Mouse (Mus musculus): ENCODE data around the gene Notch1. TPM values are rescaled to one million over a fixed set of nuclear protein-coding genes. Genes with fewer than 3 reads are reported as not detected.
A peak's percentile ranks its signal among the peaks of the same experiment; 100 is the strongest.

The Notch1 gene
- polyA plus RNA-seq, 1 experiment from 2014 or later, result 2.1 TPM

- ATAC-seq, result no peak
- DNase-seq, result peak; percentile 85
- Histone ChIP-seq H3K9me3 (ENCODE audit: low read length) (no peaks in the 10 kb centered on the region), H3K36me3 (replicated peaks; ENCODE audit: insufficient read depth, low read length) (no peaks in the 10 kb centered on the region; the same call in 1 of the 2 replicates), H3K27me3 (ENCODE audit: insufficient read depth, low read length) (no peaks in the 10 kb centered on the region), H3K4me3 (ENCODE audit: low read depth, low read length) (no peak overlapping the region), H3K9ac (replicated peaks) (no peak overlapping the region), H3K4me1 (ENCODE audit: insufficient read depth) (peaks cover 12% of the 10 kb centered on the region), H3K4me2 (ENCODE audit: low read depth, low read length) (no peak overlapping the region), H3K27ac (ENCODE audit: low read depth) (no peak overlapping the region)
- 28% methylated on average over 5 of the region's 5 CpGs for WGBS (ENCODE audit: insufficient replicate concordance)
- peak; percentile 93 for TF ChIP-seq CTCF (IDR thresholded peaks at IDR 0.05; ENCODE audit: low read depth)
- no peak for TF ChIP-seq EP300 (IDR thresholded peaks at IDR 0.05; ENCODE audit: low read depth)
Observed at GRCm38 (mm10) chr2:26449121-26450060, 67.1 kb downstream of the Notch1 start.

- H3K4me2 ChIP-seq (ENCODE audit: low read depth, low read length), result no peak overlapping the region
- H3K36me3 ChIP-seq (replicated peaks; ENCODE audit: insufficient read depth, low read length), result no peaks in the 10 kb centered on the region; the same call in 1 of the 2 replicates
- 43% methylated on average over 1 of the region's 1 CpGs for WGBS (ENCODE audit: insufficient replicate concordance)
- no peaks in the 10 kb centered on the region for H3K27me3 ChIP-seq (ENCODE audit: insufficient read depth, low read length)
- DNase-seq, result no peak
- H3K9ac ChIP-seq (replicated peaks), result peak overlapping the region; percentile 70; the same call in 1 of the 2 replicates
- H3K9me3 ChIP-seq (ENCODE audit: low read length), result no peaks in the 10 kb centered on the region
- peaks cover 24% of the 10 kb centered on the region for H3K4me1 ChIP-seq (ENCODE audit: insufficient read depth)
- no peak overlapping the region for H3K4me3 ChIP-seq (ENCODE audit: low read depth, low read length)
- TF ChIP-seq EP300 (IDR thresholded peaks at IDR 0.05; ENCODE audit: low read depth), result no peak
- no peak overlapping the region for H3K27ac ChIP-seq (ENCODE audit: low read depth)
- ATAC-seq, result no peak
Observed at GRCm38 (mm10) chr2:26447451-26447850, 69.0 kb downstream of the Notch1 start.

- Histone ChIP-seq H3K4me3 (ENCODE audit: low read depth, low read length) (peak overlapping the region; percentile 86), H3K4me2 (ENCODE audit: low read depth, low read length) (peak overlapping the region; percentile 98), H3K27me3 (ENCODE audit: insufficient read depth, low read length) (no peaks in the 10 kb centered on the region), H3K27ac (ENCODE audit: low read depth) (peak overlapping the region; percentile 97), H3K4me1 (ENCODE audit: insufficient read depth) (peaks cover 24% of the 10 kb centered on the region), H3K36me3 (replicated peaks; ENCODE audit: insufficient read depth, low read length) (peaks cover 2% of the 10 kb centered on the region), H3K9ac (replicated peaks) (peak overlapping the region; percentile 70), H3K9me3 (ENCODE audit: low read length) (no peaks in the 10 kb centered on the region)
- TF ChIP-seq CTCF (IDR thresholded peaks at IDR 0.05; ENCODE audit: low read depth) (no peak), EP300 (IDR thresholded peaks at IDR 0.05; ENCODE audit: low read depth) (no peak)
- ATAC-seq (no peak), DNase-seq (no peak)
- WGBS (ENCODE audit: insufficient replicate concordance), result 71% methylated on average over 4 of the region's 4 CpGs
Observed at GRCm38 (mm10) chr2:26446671-26447070, 69.8 kb downstream of the Notch1 start.

DNA sequence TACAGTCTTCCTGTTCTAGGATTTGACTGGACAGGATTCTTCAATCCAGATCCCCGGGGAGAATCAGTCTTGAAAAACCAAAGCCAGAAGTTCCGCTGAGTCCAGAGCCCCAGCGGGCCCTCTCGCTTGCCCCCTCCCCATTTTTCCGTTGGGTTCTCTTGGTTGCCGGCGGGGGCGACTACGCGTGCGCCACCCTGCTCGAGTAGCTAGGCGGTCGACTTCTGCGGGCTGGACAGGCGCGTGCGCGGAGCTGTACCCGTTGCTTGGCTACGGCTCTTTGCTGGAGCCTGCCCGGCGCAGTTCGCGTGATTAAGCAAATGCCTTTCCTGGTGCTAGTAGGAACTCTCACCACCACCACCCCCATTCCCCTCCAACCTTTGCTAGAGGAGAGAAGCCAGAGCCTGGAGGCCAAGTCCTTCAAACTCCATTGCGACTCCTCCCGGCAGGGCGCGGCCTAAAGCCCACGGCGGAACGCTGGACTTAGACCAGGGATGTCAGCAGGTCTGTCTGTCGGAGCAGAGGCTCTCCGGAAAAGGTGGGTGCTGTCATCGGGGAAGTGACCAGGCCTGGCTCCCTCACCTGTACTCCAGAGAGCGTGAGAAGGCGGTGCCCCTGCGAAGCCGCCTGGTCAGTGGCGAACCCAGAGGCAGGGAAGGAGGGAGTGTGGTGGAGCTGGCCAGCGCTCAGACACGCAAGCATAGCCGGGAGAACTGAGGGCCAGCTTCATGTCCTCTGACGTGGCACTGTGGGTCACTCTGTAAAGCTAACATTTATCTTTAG is 70.6 kb downstream of the Notch1 start:
- peaks cover 11% of the 10 kb centered on the region for H3K36me3 ChIP-seq (replicated peaks; ENCODE audit: insufficient read depth, low read length)
- TF ChIP-seq EP300 (IDR thresholded peaks at IDR 0.05; ENCODE audit: low read depth) (no peak), CTCF (IDR thresholded peaks at IDR 0.05; ENCODE audit: low read depth) (peak; percentile 39)
- peak overlapping the region; percentile 97 for H3K27ac ChIP-seq (ENCODE audit: low read depth)
- peak; percentile 91 for DNase-seq
- peak overlapping the region; percentile 70 for H3K9ac ChIP-seq (replicated peaks)
- no peaks in the 10 kb centered on the region for H3K9me3 ChIP-seq (ENCODE audit: low read length)
- H3K27me3 ChIP-seq (ENCODE audit: insufficient read depth, low read length), result no peaks in the 10 kb centered on the region
- H3K4me2 ChIP-seq (ENCODE audit: low read depth, low read length), result peak overlapping the region; percentile 98
- H3K4me1 ChIP-seq (ENCODE audit: insufficient read depth), result peaks cover 24% of the 10 kb centered on the region
- ATAC-seq, result peak; percentile 82
- H3K4me3 ChIP-seq (ENCODE audit: low read depth, low read length), result peak overlapping the region; percentile 86
- WGBS (ENCODE audit: insufficient replicate concordance), result under 1% methylated on average over 39 of the region's 44 CpGs

DNA sequence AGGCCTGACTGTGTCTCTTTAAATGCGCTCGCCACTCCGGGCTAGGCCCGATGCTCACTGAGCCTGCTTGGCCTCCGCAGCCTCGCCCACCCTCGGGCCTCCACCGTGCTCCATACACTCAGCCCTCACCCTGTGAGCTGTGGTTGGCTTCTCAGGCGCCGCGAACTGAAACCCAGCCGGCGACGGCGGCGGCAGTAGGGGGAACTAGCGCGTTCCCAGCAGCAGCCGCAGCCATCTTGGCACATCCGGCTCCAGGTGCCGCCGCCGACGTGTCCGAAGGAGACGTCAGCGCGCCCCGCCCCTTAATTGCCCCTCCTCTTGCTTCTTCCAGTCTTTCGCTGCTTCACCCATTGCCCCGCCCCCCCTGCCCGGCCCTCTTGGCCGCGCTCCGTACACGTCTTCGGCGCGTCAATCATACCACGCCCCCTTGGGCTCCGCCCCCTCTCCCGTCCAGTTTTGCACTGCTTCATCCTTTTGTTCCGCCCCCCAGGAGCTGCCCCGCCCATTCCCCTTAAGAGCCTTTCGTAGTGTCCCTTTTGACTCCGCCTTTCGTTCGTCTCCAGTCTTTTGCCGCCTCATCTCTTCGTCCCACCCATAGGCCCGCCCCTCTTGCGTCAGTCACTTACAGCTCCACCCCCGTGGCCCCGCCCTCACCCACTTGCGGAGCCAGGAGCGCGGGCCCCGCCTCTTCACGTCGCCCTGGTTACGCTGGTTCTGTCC is 71.4 kb downstream of the Notch1 start, which contains the start of gene Sec16a:
TSS of gene Sec16a (minus strand) at position 271 of the 720 bp plus-strand sequence.
- Histone ChIP-seq H3K4me2 (ENCODE audit: low read depth, low read length) (peak within 1 kb of the TSS; percentile 98), H3K36me3 (replicated peaks; ENCODE audit: insufficient read depth, low read length) (peaks cover 18% of the 10 kb centered on the region), H3K9ac (replicated peaks) (peak within 1 kb of the TSS; percentile 91), H3K4me3 (ENCODE audit: low read depth, low read length) (peak within 1 kb of the TSS; percentile 86), H3K4me1 (ENCODE audit: insufficient read depth) (peaks cover 24% of the 10 kb centered on the region), H3K27ac (ENCODE audit: low read depth) (peak within 1 kb of the TSS; percentile 97), H3K27me3 (ENCODE audit: insufficient read depth, low read length) (no peaks in the 10 kb centered on the region), H3K9me3 (ENCODE audit: low read length) (no peaks in the 10 kb centered on the region)
- TF ChIP-seq CTCF (IDR thresholded peaks at IDR 0.05; ENCODE audit: low read depth), result no peak; the same call in 1 of the 2 replicates
- no peak for TF ChIP-seq EP300 (IDR thresholded peaks at IDR 0.05; ENCODE audit: low read depth)
- WGBS (ENCODE audit: insufficient replicate concordance), result 0% methylated on average over 58 of the region's 61 CpGs
- DNase-seq, result peak; percentile 100
- ATAC-seq, result peak; percentile 87

Measured in liver, postnatal 0 days (tissue).